Mouse (Mus musculus): ENCODE measurements around the gene Ap1m2. TPM values are rescaled to one million over a fixed set of nuclear protein-coding genes. Genes with fewer than 3 reads are reported as not detected.
A peak's percentile ranks its signal among the peaks of the same experiment; 100 is the strongest.
"Not testable (repeated sequence)": the region's sequence is repeated elsewhere in the genome, so short reads cannot be mapped to it uniquely, and the experiment has no call there.

The Ap1m2 gene
- polyA plus RNA-seq, 1 experiment from 2014 or later: 35.9 TPM

GRCm38 (mm10) chr9:21265611-21266010 is 46.5 kb downstream of the Ap1m2 start:
- TF ChIP-seq CTCF (IDR thresholded peaks at IDR 0.05) (no peak), EP300 (IDR thresholded peaks at IDR 0.05) (no peak)
- no peak; the same call in 1 of the 2 replicates for ATAC-seq
- H3K9me3 ChIP-seq (ENCODE audit: low read length): no peaks in the 10 kb centered on the region
- H3K27ac ChIP-seq (ENCODE audit: low read length): peak overlapping the region; percentile 81
- H3K36me3 ChIP-seq (ENCODE audit: insufficient read depth, low read length): peaks cover 10% of the 10 kb centered on the region
- WGBS: 5% methylated on average over 11 of the region's 11 CpGs
- peaks cover 15% of the 10 kb centered on the region for H3K4me1 ChIP-seq (ENCODE audit: insufficient read depth, low read depth, low read length)
- no peak for DNase-seq (ENCODE audit: low spot score)
- H3K4me3 ChIP-seq (ENCODE audit: low read depth, low read length): peak overlapping the region; percentile 96
- H3K4me2 ChIP-seq (replicated peaks; ENCODE audit: low read depth, low read length): peak overlapping the region; percentile 88
- H3K27me3 ChIP-seq (replicated peaks; ENCODE audit: insufficient read depth, low read length): no peaks in the 10 kb centered on the region
- peak overlapping the region; percentile 88 for H3K9ac ChIP-seq (replicated peaks; ENCODE audit: low read depth)

DNA sequence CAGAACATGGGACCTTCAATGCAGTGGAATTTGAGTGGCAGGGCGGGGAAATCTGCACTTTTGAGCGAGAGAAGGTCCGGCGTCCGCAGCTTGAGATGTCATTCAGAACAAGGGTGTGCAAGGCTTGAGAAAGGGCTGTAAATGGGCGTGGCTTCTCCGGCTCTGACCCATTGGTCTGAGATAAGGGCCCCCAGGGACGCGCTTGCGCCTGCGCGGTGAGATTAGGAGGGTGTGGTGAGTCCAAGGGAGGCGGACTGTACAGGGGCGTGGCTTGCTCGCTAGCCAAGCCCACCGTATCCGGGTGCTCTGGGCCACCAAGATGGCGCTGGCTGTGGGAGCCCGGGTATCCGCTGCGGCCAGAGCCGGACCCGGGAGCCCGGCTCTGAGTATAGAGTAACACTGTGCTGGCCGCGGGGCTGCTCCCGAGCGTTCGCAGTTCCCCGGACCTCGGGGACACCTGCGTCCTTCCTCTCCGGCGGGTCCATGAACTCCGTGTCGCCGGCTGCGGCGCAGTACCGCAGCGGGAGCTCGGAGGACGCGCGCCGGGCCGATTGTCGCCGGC is 47.1 kb downstream of the Ap1m2 start, which contains the start of gene Atg4d:
Gene Atg4d, plus strand, starts transcription at position 294 of the 562 bp plus-strand sequence.
- peak; percentile 99 for ATAC-seq
- H3K9ac ChIP-seq (replicated peaks; ENCODE audit: low read depth): peak within 1 kb of the TSS; percentile 88

DNA sequence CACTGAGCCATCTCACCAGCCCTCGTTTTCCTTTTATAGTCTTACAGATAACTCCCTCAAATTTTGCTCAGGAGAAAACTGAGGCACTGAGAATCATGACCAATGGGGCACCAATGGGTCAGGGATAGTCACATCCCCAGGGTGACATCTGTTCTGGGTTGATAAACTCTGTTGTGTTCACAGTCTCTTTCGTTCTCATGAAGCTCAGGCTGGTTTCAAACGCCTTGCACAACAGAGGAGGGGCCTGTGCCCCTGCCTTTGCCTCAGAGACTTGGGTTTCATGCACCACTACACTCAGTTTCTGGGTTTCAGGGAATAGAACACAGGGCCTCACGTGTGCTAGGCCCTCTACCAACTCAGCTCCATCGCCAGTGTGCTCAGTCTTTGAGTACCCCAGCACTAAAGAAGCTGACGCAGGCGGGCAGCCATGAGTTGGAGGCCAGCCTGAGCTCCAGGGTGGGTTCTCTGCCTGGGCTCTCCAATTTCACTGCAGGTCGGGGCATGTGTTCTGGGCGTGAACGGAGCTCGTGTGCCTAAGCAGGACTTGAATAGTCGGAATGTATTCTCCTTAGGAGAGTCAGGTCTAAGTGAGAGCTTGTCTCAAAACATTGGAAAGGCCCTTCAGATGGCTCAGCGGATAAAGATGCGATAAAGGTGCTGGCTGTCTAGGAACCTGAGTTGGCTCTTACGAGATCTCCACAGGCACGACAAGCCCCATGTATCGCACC is 47.7 kb downstream of the Ap1m2 start:
- no peaks in the 10 kb centered on the region for H3K9me3 ChIP-seq (ENCODE audit: low read length)
- TF ChIP-seq EP300 (IDR thresholded peaks at IDR 0.05) (no peak), CTCF (IDR thresholded peaks at IDR 0.05) (no peak)
- H3K4me1 ChIP-seq (ENCODE audit: insufficient read depth, low read depth, low read length): peaks cover 15% of the 10 kb centered on the region
- 20% methylated on average over 17 of the region's 17 CpGs for WGBS
- peak overlapping the region; percentile 88 for H3K4me2 ChIP-seq (replicated peaks; ENCODE audit: low read depth, low read length)
- H3K27me3 ChIP-seq (replicated peaks; ENCODE audit: insufficient read depth, low read length): no peaks in the 10 kb centered on the region
- ATAC-seq (peak; percentile 49), DNase-seq (ENCODE audit: low spot score) (no peak)
- no peak overlapping the region for H3K9ac ChIP-seq (replicated peaks; ENCODE audit: low read depth)
- peak overlapping the region; percentile 77 for H3K27ac ChIP-seq (ENCODE audit: low read length)
- H3K36me3 ChIP-seq (ENCODE audit: insufficient read depth, low read length): no peaks in the 10 kb centered on the region; the same call in 1 of the 2 replicates
- H3K4me3 ChIP-seq (ENCODE audit: low read depth, low read length): peak overlapping the region; percentile 96

More for the DNA sequence above, 47.1 kb downstream of the Ap1m2 start, which contains the start of gene Atg4d:
- no peaks in the 10 kb centered on the region for H3K9me3 ChIP-seq (ENCODE audit: low read length)
- 1% methylated on average over 47 of the region's 49 CpGs for WGBS
- peak within 1 kb of the TSS; percentile 88 for H3K4me2 ChIP-seq (replicated peaks; ENCODE audit: low read depth, low read length)
- H3K36me3 ChIP-seq (ENCODE audit: insufficient read depth, low read length): peaks cover 4% of the 10 kb centered on the region
- peak within 1 kb of the TSS; percentile 96 for H3K4me3 ChIP-seq (ENCODE audit: low read depth, low read length)
- peaks cover 15% of the 10 kb centered on the region for H3K4me1 ChIP-seq (ENCODE audit: insufficient read depth, low read depth, low read length)
- H3K27me3 ChIP-seq (replicated peaks; ENCODE audit: insufficient read depth, low read length): no peaks in the 10 kb centered on the region
- H3K27ac ChIP-seq (ENCODE audit: low read length): peak within 1 kb of the TSS; percentile 81
- peak; percentile 4; the same call in 1 of the 2 replicates for TF ChIP-seq EP300 (IDR thresholded peaks at IDR 0.05)
- no peak for TF ChIP-seq CTCF (IDR thresholded peaks at IDR 0.05)
- DNase-seq (ENCODE audit: low spot score): peak; percentile 100

GRCm38 (mm10) chr9:21261831-21262230 is 50.3 kb downstream of the Ap1m2 start:
- no peaks in the 10 kb centered on the region for H3K27me3 ChIP-seq (replicated peaks; ENCODE audit: insufficient read depth, low read length)
- no peak overlapping the region for H3K9ac ChIP-seq (replicated peaks; ENCODE audit: low read depth)
- H3K4me1 ChIP-seq (ENCODE audit: insufficient read depth, low read depth, low read length): peaks cover 15% of the 10 kb centered on the region
- H3K9me3 ChIP-seq (ENCODE audit: low read length): no peaks in the 10 kb centered on the region
- no peak overlapping the region for H3K4me3 ChIP-seq (ENCODE audit: low read depth, low read length)
- no peak for DNase-seq (ENCODE audit: low spot score)
- ATAC-seq: no peak
- TF ChIP-seq CTCF (IDR thresholded peaks at IDR 0.05): no peak
- no peak for TF ChIP-seq EP300 (IDR thresholded peaks at IDR 0.05)
- no peak overlapping the region for H3K27ac ChIP-seq (ENCODE audit: low read length)
- 51% methylated on average over 2 of the region's 2 CpGs for WGBS
- no peaks in the 10 kb centered on the region for H3K36me3 ChIP-seq (ENCODE audit: insufficient read depth, low read length)
- no peak overlapping the region for H3K4me2 ChIP-seq (replicated peaks; ENCODE audit: low read depth, low read length)

DNA sequence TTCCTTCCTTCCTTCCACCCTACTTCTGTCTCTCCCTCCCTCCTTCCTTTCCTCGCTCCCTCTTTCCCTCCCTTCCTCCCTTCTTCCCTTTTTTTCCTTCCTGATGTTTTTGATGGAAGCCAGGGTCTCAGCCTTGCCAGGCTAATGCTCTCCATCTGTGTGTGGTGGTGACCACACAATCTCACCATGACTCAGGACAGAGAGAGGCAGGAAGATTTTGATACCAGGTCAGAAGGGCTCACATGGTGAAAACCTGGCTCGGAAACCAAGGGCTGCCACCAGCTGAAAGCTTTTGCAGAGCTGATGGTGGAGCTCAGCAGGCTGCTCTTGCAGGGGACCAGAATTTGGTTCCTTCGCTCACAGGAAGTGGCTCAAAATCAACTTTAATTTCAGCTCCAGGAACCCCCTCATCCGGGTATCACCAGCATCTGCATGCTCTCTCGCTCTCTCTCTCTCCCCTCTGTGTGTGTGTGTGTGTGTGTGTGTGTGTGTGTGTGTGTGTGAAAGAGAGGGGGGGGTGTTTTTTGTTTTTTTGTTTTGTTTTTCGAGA is 51.6 kb downstream of the Ap1m2 start:
- Histone ChIP-seq H3K27ac (ENCODE audit: low read length) (no peak overlapping the region), H3K36me3 (ENCODE audit: insufficient read depth, low read length) (no peaks in the 10 kb centered on the region), H3K4me1 (ENCODE audit: insufficient read depth, low read depth, low read length) (peaks cover 6% of the 10 kb centered on the region), H3K9ac (replicated peaks; ENCODE audit: low read depth) (no peak overlapping the region), H3K9me3 (ENCODE audit: low read length) (no peaks in the 10 kb centered on the region), H3K27me3 (replicated peaks; ENCODE audit: insufficient read depth, low read length) (no peaks in the 10 kb centered on the region), H3K4me2 (replicated peaks; ENCODE audit: low read depth, low read length) (no peak overlapping the region), H3K4me3 (ENCODE audit: low read depth, low read length) (no peak overlapping the region)
- ATAC-seq: no peak
- TF ChIP-seq EP300 (IDR thresholded peaks at IDR 0.05) (no peak), CTCF (IDR thresholded peaks at IDR 0.05) (no peak)
- WGBS: 76% methylated on average over 6 of the region's 6 CpGs
- DNase-seq (ENCODE audit: low spot score): no peak

DNA sequence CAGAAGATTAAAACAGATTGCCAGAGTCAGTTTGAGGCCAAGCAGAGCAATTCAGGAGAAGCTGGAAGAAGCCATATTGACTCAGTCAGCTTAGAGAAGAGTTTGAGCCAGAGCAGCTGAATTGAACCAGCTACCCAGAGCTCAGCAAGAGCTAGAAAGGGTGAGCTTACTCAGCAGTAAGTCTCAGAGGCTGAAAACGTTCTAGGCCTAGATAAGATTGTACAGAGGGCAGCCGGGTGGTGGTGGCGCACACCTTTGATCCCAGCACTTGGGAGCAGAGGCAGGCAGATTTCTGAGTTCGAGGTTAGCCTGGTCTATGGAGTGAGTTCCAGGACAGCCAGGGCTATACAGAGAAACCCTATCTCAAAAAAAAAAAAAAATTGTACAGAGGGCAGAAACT is 55.8 kb downstream of the Ap1m2 start:
- not testable (repeated sequence) for H3K27me3 ChIP-seq (replicated peaks; ENCODE audit: insufficient read depth, low read length); H3K9me3 ChIP-seq (ENCODE audit: low read length); H3K4me1 ChIP-seq (ENCODE audit: insufficient read depth, low read depth, low read length); ATAC-seq; DNase-seq (ENCODE audit: low spot score); H3K4me3 ChIP-seq (ENCODE audit: low read depth, low read length); H3K36me3 ChIP-seq (ENCODE audit: insufficient read depth, low read length); H3K9ac ChIP-seq (replicated peaks; ENCODE audit: low read depth); H3K27ac ChIP-seq (ENCODE audit: low read length); H3K4me2 ChIP-seq (replicated peaks; ENCODE audit: low read depth, low read length)
- 69% methylated on average over 4 of the region's 4 CpGs for WGBS
